Mouse (Mus musculus): ENCODE measurements at regions not wholly inside any gene's neighbourhood (a gene's known extent, or its start where the extent isn't known, plus 50 kb on each side); places are given as distances from the start of the nearest gene placed in this dataset.
A peak's percentile ranks its signal among the peaks of the same experiment; 100 is the strongest.

DNA sequence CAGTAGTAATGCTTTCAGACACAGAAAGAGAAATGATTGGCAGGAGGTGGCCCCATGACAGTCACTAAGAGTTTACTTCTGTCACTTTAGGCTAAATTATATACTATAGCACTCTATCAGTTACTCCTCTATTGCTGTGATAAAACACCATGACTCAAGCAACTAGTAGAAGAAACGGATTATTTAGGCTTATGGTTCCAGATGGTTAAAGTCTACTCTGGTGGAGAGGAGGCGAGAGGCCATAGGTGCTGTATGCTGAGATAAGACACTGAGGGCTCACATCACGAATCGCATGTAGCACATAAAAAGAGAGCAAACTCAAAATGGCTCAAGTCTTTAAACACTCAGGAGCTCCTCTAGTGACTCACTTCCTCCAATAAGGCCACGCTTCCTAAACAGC is 522.6 kb downstream of the Tshz3 start:
- no peak for DNase-seq (ENCODE audit: low spot score in 2 of 2)

DNA sequence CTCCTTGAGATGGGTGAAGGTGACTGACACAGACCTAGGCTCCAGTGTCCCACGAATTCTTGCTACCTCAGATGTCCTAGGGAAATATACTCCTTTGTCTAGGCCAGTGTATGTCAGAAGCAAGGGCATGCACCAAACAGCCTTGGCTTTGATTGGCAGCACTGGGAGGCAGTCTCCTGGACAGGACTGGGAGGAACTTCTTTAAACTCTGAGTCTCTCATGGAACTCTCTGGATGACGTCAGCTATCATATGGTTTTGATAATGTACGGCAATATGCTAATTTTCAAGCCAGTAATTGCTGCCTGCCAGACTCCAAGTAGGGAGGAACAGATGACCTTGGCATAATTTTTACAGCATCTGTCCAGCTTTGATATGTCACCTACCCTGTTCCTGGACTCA is 528.5 kb downstream of the Tshz3 start:
- DNase-seq (ENCODE audit: low spot score in 2 of 2), result no peak

DNA sequence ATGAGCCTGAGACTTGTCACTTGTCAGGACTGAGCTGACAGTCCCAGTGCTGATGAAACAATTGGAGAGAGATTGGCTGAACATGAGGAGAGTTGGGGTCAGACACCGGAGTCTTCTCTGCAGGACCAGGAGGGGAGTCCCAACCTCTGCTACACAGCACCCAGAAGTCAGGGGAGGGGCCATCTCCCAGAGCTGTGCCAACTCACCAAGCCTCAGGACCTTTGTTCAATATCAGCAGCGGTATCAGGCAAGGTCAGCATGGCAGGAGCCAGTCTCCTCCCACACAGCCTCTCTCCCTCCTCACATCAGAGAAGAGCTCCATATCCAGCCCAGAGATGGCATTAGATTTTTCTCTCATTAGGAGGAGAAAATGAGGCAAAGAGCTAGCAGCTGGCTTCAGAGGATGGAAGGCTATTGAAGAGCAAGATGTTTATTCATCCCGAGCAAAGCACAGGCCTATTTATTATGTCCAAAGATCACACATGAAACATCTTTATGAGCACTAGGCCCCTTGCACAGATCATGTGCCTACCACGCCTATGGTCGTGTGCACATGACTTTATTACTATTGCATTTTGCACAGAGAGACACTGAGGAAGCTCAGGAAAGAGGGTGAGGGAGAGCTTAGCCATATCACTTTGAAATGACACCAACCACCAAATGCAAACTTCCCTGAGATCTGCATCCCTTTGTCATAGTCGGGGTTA is 532.9 kb downstream of the Tshz3 start:
- DNase-seq (ENCODE audit: low spot score in 2 of 2), result no peak

GRCm38 (mm10) chr7:37240832-37241231 is 532.6 kb downstream of the Zfp536 start:
- DNase-seq (ENCODE audit: low spot score in 2 of 2), result no peak

GRCm38 (mm10) chr7:37241781-37242180 is 531.7 kb downstream of the Zfp536 start:
- no peak for DNase-seq (ENCODE audit: low spot score in 2 of 2)

- no peak for DNase-seq (ENCODE audit: low spot score in 2 of 2)
These were observed 531.0 kb downstream of the Zfp536 start for GRCm38 (mm10) chr7:37242476-37242875.

DNA sequence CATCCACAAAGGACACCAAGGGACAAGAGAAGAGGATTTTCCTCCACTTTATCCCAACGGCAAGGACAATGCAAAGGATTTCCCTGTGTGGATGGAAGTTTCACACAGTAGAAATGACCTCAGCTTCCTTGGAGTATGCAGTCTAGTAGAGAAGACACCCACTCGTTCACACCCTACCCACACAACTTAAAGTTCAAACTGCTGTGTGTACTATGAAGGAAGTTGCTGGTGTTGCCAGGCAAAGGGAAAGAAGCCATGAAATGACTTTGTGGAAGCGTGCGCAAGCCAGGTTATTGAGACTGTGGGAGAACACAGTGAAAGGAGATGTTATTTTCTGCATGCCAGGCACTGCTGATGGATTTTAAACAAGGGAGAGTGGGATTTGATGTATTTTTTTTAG is 527.3 kb downstream of the Zfp536 start:
- no peak for DNase-seq (ENCODE audit: low spot score in 2 of 2)

DNA sequence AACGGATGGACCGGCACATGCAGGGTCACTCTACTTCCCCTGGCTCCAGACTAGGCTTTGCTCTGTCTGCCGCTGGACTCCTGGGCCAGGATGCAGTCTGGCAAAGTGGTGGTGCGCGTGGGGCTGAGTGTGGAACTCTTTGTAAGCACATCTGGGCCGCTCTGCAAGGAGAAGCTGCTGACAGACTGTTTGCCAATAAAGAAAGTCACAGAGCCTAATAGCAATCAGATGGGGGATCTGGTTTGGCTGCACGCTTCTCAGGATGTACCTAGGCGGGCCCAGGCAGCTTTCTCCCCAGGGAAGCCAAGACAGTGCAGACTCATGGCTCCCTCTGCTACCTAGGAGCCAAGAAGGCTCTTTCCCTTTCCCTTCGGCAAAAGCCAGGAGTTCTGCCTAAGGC is 519.0 kb downstream of the Zfp536 start:
- no peak for DNase-seq (ENCODE audit: low spot score in 2 of 2)

- DNase-seq (ENCODE audit: low spot score in 2 of 2), result no peak
These were observed 517.6 kb downstream of the Zfp536 start for GRCm38 (mm10) chr7:37255840-37256239.

GRCm38 (mm10) chr7:37259293-37259692 is 514.1 kb downstream of the Zfp536 start:
- no peak for DNase-seq (ENCODE audit: low spot score in 2 of 2)

DNA sequence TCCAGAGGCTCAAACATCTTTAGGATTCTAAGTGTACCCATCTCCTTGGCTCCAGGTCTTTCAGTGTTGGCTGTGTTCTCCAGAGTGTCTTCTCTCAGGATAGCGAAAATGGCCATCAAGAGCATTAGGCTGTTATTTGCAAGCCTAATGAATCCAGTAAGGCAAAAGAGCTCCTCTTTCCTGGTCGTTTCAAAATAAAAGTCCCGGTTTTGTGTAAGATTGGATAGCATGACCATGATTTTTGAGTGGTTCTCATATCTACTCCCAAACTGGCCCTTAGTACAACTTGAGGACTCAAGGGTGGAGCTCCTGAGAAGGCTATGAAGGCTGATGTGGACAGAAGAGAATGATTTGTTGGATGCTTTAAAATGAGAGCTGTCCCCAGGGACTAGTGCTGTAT is 510.6 kb downstream of the Zfp536 start:
- no peak for DNase-seq (ENCODE audit: low spot score in 2 of 2)

DNA sequence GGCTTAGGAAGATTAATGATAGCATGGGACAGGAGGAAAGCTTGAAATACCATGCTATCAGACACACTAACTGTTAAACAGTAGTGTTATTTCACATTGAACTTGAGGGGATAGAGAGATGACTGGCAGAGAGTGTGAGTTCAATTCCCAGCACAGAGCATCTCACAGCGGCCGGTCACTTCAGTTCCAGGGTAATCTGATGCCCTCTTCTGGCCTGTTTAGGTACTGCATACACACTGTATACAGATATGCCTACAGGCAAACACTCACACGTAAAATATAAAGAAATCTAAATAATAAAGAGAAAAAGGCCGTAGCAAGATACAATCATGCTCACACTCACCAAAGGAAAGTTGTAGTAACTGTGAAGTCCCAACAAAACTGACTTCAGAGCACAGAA is 506.0 kb downstream of the Zfp536 start:
- DNase-seq (ENCODE audit: low spot score in 2 of 2), result no peak

- DNase-seq (ENCODE audit: low spot score in 2 of 2), result no peak
These were observed 502.6 kb downstream of the Zfp536 start for GRCm38 (mm10) chr7:37270841-37271240.

- DNase-seq (ENCODE audit: low spot score in 2 of 2), result no peak
These were observed 483.4 kb downstream of the Zfp536 start for GRCm38 (mm10) chr7:37290018-37290417.

DNA sequence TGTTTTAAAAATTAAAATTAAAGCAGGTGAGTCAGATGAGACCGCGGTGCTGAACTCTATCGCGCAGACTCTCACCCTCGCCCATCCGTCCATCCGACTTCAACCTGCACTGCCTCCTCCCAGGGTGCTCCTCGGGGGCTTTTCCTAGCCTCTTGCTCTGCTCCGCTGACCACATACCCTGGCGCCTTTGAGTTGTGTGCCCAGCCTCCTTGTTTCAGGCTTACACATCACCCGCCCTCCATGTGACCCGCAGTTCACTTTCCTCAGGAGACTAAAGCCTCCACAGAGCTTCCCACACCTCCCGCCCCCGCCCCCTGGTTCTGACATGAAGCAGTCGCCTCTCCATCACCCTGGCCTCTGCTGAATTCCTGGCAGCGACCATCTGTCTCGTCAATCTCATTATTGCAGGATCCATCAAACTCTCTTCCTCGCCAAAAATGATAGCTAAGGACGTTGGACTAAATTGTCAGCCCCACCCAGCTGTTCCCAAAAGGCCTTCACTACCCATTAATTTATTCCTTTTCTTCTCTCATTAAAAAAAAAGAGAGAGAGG is 482.9 kb downstream of the Zfp536 start:
- DNase-seq (ENCODE audit: low spot score in 2 of 2), result no peak

DNA sequence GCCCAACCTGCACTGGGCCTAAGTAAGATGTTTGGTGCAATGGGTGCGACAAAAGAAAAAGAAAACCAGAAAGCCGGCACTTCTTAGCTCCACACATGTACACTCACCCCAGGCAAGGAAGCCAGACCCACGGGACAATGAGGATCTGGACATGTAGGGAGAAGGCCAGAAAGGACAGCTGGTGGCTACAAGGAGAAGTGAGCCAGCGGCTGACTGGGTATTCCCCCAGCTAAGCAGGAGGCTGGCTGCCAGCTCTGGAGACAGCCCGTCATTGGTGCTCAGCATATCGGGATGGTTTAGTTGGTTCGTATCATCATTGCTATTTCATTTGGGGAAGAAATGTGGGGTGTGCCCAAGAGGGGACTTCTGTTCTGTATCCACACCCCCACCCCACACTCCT is 481.7 kb downstream of the Zfp536 start:
- peak in 1 of 2 experiments; percentile 16 for DNase-seq (ENCODE audit: low spot score in 2 of 2)

DNA sequence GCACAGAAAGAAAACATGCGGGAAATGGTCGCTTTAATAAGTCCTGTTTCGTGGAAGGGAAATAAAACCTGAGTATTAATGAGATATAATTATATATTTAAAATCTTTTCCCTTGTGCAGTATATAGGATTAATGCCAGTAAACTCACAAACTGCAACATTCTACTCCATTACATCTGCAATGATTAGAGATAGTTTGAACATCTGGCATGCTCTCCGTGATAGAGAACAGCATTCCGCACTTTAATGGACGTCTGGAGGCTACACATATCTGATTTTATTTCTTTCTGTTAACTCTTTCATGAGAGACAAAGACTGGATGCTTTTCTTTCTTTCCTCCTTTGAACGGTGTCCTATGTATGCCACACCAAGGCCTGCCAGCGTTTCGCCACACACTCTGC is 480.9 kb downstream of the Zfp536 start:
- no peak for DNase-seq (ENCODE audit: low spot score in 2 of 2)

- DNase-seq (ENCODE audit: low spot score in 2 of 2), result no peak
These were observed 474.6 kb downstream of the Zfp536 start for GRCm38 (mm10) chr7:37298888-37299287.

DNA sequence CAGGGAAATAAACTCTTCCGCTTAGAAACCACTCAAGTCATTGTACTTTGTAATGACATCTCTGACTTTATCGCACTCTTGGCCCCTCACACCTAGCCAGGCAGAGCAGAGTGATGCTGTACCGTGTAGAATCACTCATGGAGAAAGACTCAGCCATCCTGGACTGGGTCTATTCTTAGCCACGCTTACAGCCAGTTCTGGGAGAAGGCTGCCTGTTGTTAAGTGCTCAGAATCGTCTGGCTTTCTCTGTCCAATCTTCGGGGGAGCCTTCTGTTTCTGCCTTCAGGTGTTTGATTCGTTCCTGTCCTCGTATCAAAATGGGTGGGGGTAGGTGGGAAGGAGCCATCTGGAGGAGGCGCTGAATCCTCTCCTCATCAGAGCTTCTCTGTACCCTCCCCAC is 468.0 kb downstream of the Zfp536 start:
- no peak for DNase-seq (ENCODE audit: low spot score in 2 of 2)

DNA sequence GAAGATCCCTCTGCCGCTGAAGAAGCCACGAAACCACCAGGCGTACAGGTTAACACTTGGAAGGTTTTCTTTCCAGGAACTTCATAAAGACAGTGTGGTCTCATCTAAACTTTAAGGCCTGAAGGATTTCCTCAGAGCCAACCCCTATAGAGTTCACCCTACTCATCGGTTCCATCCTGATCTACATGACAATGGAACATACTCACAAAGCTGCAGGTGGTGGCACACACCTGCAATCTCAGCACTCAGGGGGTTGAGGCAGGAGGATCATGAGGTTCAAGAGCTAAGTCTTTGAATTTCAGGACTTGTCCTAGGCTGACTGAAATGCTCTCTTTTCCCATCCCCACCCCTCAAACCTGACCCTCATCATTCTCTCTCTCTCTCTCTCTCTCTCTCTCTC is 466.2 kb downstream of the Zfp536 start:
- DNase-seq (ENCODE audit: low spot score in 2 of 2), result no peak

DNA sequence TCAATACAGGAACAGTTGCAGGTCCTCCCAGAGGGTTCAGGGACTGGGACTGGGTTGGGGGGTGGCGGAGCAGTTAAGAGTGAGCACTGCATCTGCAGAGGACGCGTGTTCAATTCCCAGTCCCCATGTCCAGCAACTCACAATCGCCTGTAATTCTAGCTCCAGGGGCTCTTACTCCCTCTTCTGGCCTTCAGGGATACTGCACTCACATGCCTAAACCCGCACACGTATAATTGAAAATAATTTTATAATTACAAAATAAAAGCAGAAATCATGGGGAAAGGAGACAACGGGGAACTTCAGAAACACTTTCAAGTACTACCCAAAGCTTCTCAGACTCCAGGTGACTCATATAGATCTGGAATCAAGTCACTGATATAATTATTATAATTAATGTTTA is 448.8 kb downstream of the Zfp536 start:
- DNase-seq (ENCODE audit: low spot score in 2 of 2), result no peak

DNA sequence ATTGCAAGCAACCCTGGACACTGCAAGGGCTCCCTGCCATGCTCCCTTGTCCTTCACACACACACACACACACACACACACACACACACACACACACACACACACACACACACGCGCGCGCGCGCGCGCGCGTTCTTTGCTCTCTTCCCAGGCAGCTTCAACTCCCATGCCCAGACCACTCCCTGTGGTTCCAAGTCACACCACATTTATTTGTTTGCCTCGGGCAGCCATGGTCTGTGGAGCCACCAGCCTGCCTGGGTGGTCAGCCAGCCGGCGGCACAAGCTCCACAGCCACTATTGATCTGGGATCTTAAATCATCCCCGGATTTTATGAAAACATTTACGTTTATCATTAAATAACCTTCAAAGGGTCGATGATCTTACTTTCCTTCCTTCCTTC is 440.0 kb downstream of the Zfp536 start:
- DNase-seq (ENCODE audit: low spot score in 2 of 2), result no peak

- no peak for DNase-seq (ENCODE audit: low spot score in 2 of 2)
These were observed 438.2 kb downstream of the Zfp536 start for GRCm38 (mm10) chr7:37335212-37335611.
